Mouse (Mus musculus): ENCODE results near the gene Specc1.

DNA sequence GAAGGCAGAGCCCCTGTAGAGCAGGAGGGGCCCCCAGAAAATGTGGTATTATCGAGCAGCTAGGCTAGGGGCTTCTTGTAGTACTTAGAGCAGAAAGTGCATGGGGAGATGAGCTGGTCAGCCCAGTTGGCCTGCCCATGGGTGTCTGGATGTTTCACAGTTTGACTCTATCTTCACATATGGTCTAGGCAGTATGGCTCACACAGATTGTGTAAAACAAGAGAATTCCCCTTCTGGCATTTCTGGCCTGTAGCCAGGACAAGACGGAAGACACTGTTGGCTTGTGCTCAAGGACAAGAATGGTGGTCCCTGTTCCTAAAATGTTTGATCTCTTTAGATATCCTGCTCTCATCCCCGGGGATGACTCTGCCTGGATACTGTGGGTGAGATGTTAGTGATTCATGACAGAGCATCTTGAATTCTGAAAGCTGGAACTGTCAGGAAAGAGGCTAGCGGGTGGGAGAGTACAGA is 69.8 kb downstream of the Specc1 start:
- no peak for TF ChIP-seq ZNF384 (IDR thresholded peaks at IDR 0.05; ENCODE audit: low read depth, low read length)
- TF ChIP-seq CHD2 (IDR thresholded peaks at IDR 0.05; ENCODE audit: low read depth, low read length) = no peak
- TF ChIP-seq ZC3H11A (IDR thresholded peaks at IDR 0.05; ENCODE audit: borderline replicate concordance, low read depth, low read length) = no peak
